Mouse (Mus musculus): ENCODE results near the gene Pink1. TPM values are rescaled to one million over a fixed set of nuclear protein-coding genes. Genes with fewer than 3 reads are reported as not detected.

Pink1 gene
- total RNA-seq, 2 experiments from 2014 or later = 272 to 301 TPM

- peak in 1 of 2 experiments; percentile 53 for DNase-seq
- intact Hi-C loops (cut with DNase I) = no loop called here
Measured at GRCm38 (mm10) chr4:138315781-138316180, 10.3 kb downstream of the Pink1 start.

- DNase-seq = no peak
- intact Hi-C loops (cut with DNase I) = no loop called here
Measured at GRCm38 (mm10) chr4:138313795-138314194, 12.3 kb downstream of the Pink1 start.

GRCm38 (mm10) chr4:138313021-138313420 lies 13.1 kb downstream of the Pink1 start:
- DNase-seq = no peak
- intact Hi-C loops (cut with DNase I) = no loop called here

GRCm38 (mm10) chr4:138312105-138312504 lies 14.0 kb downstream of the Pink1 start:
- intact Hi-C loops (cut with DNase I) = no loop called here
- DNase-seq = no peak

- peak in 1 of 2 experiments; percentile 58 for DNase-seq
- intact Hi-C loops (cut with DNase I) = no loop called here
Measured at GRCm38 (mm10) chr4:138311595-138311994, 14.5 kb downstream of the Pink1 start.

GRCm38 (mm10) chr4:138310311-138310910 lies 15.7 kb downstream of the Pink1 start:
- DNase-seq = no peak
- intact Hi-C loops (cut with DNase I) = no loop called here

- DNase-seq = no peak
- intact Hi-C loops (cut with DNase I) = no loop called here
Measured at GRCm38 (mm10) chr4:138307739-138308138, 18.4 kb downstream of the Pink1 start.

GRCm38 (mm10) chr4:138307025-138307424 lies 19.1 kb downstream of the Pink1 start:
- intact Hi-C loops (cut with DNase I) = no loop called here
- no peak for DNase-seq

- peak; percentile 98 to 99 for DNase-seq
- intact Hi-C loops (cut with DNase I) = no loop called here
Measured at GRCm38 (mm10) chr4:138304340-138305104, 21.6 kb downstream of the Pink1 start, which contains the start of gene Ddost. TSS of gene Ddost (plus strand) at chr4:138304730.

- intact Hi-C loops (cut with DNase I) = no loop called here
- DNase-seq = no peak
Measured at GRCm38 (mm10) chr4:138303742-138304141, 22.4 kb downstream of the Pink1 start.

- DNase-seq = no peak
- intact Hi-C loops (cut with DNase I) = no loop called here
Measured at GRCm38 (mm10) chr4:138303011-138303410, 23.1 kb downstream of the Pink1 start.

- DNase-seq = peak; percentile 45 to 49
Measured at GRCm38 (mm10) chr4:138301271-138301780, 24.8 kb downstream of the Pink1 start.

GRCm38 (mm10) chr4:138293949-138294550 lies 32.1 kb downstream of the Pink1 start:
- DNase-seq = no peak
- intact Hi-C loops (cut with DNase I) = no loop called here

More at GRCm38 (mm10) chr4:138301271-138301780, 24.8 kb downstream of the Pink1 start:
- intact Hi-C loops (cut with DNase I) = no loop called here

- DNase-seq = no peak
- intact Hi-C loops (cut with DNase I) = no loop called here
Measured at GRCm38 (mm10) chr4:138293261-138293948, 32.7 kb downstream of the Pink1 start.

GRCm38 (mm10) chr4:138292028-138292427 lies 34.1 kb downstream of the Pink1 start:
- no peak for DNase-seq
- intact Hi-C loops (cut with DNase I) = no loop called here

- intact Hi-C loops (cut with DNase I) = no loop called here
- no peak for DNase-seq
Measured at GRCm38 (mm10) chr4:138288691-138289090, 37.4 kb downstream of the Pink1 start.

- DNase-seq = no peak
- intact Hi-C loops (cut with DNase I) = no loop called here
Measured at GRCm38 (mm10) chr4:138286411-138286810, 39.7 kb downstream of the Pink1 start.

- peak; percentile 52 to 73 for DNase-seq
Measured at GRCm38 (mm10) chr4:138282834-138283233, 43.3 kb downstream of the Pink1 start.

GRCm38 (mm10) chr4:138278346-138278745 lies 47.8 kb downstream of the Pink1 start:
- no peak for DNase-seq
- intact Hi-C loops (cut with DNase I) = no loop called here

More at GRCm38 (mm10) chr4:138282834-138283233, 43.3 kb downstream of the Pink1 start:
- intact Hi-C loops (cut with DNase I) = loop anchor here (5.0 kb wide), 1 partner anchor 151 kb away; no protein-coding TSS in a partner anchor
